Mouse (Mus musculus) frontal cortex, adult 2 months (tissue): ENCODE data around the gene Gm21973. TPM values are rescaled to one million over a fixed set of nuclear protein-coding genes. Genes with fewer than 3 reads are reported as not detected.

Experiments
- DNase-seq, 2 experiments: peaks; one replicate each; pipeline ENCODE4 v3.0.0; 2022; ENCODE audit warnings: low spot score in 1 of 2; ENCODE audit errors: extremely low spot score in 1 of 2
- polyA plus RNA-seq: library from polyadenylated mRNA; depleted of rRNA; stranded (reverse); fragments of >200 nt; gene quantifications from 2 replicates; pipeline ENCODE4 v1.2.3, GENCODE M21; 2012; rRNA removed

The Gm21973 gene
- not detected in 2 replicates for polyA plus RNA-seq

DNA sequence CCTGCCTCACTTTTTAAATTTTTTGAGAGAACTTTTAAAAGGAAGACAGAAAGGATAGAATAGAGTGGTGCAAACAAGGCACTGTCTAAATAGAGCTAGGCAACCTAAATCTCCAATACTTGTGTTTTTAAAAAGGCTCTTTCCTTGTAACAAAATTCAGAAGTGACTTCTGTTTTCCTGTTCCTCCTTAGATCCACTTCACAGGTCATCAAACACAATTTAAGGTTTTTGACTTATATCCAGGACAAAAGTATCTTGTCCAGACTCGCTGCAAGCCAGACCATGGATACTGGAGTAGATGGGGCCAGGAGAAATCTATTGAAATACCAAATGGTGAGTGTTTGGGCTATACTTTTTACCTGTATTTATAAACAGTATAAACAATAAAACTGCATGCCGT is at the start of gene Gm21973:
Gene Gm21973 (plus strand): TSS at position 301 of the 400 bp plus-strand sequence.
- no peak for DNase-seq

DNA sequence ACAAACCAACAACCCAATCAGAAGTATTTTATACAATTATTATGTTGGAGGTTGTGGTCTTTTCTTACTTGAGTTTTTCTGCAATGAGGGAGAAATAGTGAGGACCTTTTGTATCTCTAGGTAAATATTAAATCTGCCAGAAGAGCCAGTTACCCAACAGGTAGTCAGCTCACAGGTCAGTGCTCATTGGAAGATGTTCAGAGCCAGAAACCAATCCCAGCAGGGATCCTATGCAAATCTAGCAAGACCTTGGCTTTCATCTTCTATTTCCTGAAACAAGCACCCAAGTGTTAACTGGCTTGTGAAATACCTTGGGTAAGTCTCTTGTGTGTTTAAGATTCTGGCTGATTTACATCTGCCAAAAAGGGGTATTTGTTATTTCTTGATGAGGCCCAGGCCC is 48.8 kb upstream of the Gm21973 start:
- DNase-seq: no peak

- DNase-seq: no peak
These were observed 47.7 kb upstream of the Gm21973 start for GRCm38 (mm10) chr15:10277461-10277860.

DNA sequence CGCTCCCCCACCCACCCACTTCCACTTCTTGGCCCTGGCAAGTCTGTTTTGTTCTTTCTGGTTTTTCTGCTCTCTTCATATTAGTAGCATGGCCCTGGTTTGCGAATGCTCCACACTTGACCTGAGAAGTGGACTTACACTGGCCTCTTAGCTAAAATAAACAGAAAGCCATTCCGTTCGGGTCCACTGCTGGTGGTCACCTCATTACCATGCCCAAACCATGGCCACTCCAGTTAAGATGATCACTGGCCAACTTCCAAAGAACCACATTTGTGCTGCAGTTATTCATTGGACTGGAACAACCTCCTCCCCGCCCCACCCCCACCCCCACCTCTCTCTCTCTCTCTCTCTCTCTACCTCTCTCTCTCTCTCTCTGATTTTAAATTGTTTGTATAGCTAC is 43.6 kb upstream of the Gm21973 start:
- no peak for DNase-seq

- DNase-seq: no peak
These were observed 41.5 kb upstream of the Gm21973 start for GRCm38 (mm10) chr15:10283661-10284060.

GRCm38 (mm10) chr15:10296570-10296969 is 28.6 kb upstream of the Gm21973 start:
- no peak for DNase-seq

DNA sequence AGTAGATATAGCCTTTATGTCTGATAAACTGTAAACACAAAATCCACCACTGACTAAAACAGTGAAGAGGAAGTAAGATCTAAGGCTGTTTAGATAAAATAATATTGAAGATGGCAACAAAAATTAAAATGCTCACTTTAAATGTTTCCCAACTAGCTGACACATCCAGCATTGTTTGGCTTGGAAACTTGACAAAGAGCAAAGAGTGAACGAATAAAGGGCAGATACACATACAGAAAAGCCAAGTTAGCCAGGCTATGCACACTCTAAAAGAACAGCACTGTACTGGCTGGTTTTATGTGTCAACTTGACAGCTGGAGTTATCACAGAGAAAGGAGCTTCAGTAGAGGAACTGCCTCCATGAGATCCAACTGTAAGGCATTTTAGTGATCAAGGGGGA is 27.1 kb upstream of the Gm21973 start:
- DNase-seq: no peak

DNA sequence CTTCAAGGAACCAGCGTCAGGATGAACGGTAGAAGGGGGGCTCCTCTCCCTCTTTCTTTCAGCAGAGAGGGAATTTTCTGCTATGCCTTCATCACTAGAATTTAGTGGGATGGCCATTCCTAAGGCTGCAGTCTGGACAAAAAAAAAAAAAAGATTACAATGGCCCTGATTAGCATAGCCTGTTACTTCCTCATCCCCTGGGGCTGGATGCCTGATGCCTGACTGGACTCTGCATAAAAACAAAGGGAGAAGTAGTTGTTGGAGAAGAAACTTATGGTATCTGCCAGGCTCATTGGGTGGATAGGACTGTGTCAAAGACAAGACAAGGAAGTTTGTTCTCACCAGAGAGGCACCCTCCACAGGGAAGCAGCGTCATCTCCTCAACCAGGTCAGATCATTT is 25.7 kb upstream of the Gm21973 start:
- no peak for DNase-seq

DNA sequence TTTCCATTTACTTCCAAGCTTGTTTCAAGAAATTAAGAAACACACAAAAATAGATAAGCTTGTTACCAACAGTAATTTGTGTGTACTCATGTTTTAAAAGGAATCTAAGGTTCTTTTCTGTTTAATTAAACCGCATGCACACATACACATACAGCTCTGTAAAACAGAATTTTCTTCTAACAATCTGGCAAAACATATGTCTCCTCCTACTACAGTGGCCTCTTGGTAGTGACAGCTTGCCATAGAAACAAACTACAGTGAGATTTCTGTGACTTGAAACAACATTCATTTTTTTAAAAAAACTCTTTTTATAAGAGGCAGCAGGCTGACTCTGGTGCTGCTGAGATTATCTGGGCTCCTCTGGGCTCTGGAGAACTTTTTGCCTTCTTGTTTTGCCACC is 18.7 kb upstream of the Gm21973 start:
- DNase-seq: peak; percentile 1 to 35

DNA sequence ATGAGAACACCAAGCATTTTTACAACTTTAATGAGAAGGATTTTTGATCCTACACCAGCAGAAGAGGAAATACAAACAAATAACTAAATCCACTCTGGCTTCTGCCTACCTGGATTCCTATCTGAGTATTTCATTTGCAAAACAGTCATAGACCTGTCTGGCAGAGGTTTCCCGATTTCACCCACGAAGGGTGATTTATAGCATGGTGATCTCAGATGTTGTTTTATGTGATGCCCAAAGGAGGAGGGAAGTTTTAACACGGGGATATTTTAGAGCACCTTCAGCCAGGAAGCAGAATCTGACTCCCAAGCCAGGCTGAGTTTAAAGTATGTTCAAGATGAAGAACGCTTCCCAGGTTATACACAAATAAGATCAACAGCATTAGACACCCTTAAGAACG is 13.4 kb upstream of the Gm21973 start:
- no peak for DNase-seq

GRCm38 (mm10) chr15:10313522-10314455 is 11.4 kb upstream of the Gm21973 start:
- peak; percentile 23 to 85 for DNase-seq

- DNase-seq: no peak
These were observed 5.4 kb downstream of the Gm21973 start for GRCm38 (mm10) chr15:10330626-10331025.

- no peak for DNase-seq
These were observed 7.4 kb downstream of the Gm21973 start for GRCm38 (mm10) chr15:10332566-10332965.

- DNase-seq: no peak
These were observed 13.4 kb downstream of the Gm21973 start for GRCm38 (mm10) chr15:10338606-10339005.

DNA sequence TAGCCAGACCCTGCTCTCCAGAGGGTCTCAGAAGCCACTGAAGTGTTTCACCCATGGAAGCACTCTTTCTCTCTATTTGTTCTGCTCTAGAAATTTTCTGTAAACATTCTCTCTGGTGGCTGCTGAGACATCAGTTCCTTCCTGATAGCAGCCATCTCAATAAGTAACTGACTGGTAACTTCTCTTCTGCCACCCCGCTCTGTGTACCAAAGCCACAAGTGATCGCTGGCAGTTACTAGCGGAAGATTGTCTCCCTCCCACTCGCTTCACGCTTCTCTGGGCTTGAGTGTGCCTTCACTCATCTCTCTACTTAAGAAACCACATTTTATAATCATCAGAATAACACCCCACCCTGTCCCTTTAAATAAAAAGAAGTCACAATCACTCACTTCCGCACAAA is 21.9 kb downstream of the Gm21973 start:
- DNase-seq: no peak

DNA sequence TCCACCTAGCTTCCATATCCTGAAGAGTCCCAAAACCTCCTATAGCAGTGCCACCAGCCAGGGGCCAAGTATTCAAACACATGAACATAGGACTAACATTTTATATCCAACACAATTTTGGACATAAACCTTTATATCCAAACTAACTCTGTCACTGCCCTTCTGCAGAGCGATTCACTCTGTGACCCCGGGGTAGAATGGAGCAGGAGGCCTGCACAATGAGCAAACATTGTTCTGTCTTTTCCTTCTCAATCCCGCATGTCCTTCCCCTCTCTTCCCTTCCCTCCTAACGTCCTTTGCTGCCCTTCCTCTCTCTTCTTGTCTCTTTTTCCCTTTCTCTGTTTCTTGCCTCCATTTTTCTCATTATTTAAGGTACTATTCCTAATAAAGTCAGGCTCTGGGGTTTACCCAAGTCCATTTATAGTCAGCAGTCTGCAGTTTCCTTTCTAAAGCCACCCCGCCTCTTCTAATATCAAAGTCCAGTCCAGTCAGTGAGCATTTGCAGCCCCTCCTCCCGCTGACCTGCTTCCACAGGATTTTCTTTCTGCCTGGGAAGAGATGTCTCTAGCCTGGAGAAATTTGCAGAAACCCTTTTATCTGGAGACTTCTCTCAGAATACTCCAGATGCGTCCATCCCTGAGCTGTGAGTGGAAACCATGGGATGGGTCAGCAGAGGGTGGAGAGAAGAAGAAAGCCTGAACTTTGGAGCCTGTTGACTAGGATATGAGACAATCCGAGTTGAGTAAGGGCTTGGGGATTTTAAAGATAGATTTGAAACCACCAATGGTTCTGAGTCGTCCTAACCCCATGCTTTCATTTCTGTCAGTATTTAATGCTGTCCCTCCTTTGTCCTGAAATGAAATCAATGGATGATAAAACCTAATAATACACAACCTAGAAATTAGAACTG is 33.1 kb downstream of the Gm21973 start, which contains the start of gene Agxt2:
Gene Agxt2 (plus strand): TSS at position 494 of the 910 bp plus-strand sequence.
- DNase-seq: no peak

GRCm38 (mm10) chr15:10366331-10366730 is 41.2 kb downstream of the Gm21973 start:
- DNase-seq: no peak

GRCm38 (mm10) chr15:10375404-10375803 is 50.2 kb downstream of the Gm21973 start:
- DNase-seq: no peak

GRCm38 (mm10) chr15:10378338-10378959 is 53.3 kb downstream of the Gm21973 start:
- DNase-seq: peak in 1 of 2 experiments; percentile 53

DNA sequence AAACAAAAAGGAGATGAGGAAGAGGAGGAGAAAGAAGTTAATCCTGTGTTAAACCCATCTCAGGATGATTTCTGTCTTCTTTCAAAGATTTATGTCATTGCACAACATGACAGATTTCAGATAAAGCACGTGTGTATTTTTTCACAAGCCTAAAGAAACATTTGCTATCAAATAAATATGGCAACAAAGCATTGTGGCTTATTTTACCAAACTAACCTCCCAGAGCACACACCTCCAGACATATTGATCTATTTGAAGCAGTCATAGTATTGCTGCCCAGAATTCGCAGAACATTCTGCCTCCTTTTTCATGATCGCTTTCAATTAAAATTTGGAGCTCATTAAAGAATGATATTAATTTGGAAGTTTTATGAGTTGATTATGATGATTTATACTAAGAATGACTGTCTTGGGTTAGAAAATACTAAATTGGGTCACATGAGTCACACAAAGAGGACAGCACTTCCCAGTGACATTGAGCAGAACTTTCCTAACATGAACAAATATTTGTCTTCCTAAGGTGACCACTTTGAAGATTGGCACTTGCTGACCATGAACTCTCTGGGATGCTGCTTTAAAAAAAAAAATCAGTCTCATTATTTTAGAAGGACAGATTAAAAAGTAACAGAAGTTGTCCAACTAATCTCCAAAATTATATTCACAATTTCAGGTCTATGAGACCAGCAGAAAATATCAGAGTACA is 54.7 kb downstream of the Gm21973 start:
- no peak for DNase-seq
